Mouse (Mus musculus) bone marrow macrophage, adult 2 months (primary cell): ENCODE data around the gene Nfil3.

Experiments
- CTCF ChIP-seq: IDR thresholded peaks from 2 replicates; pipeline ENCODE4 v1.5.1; 2012; ENCODE audit warnings: low read depth, mild to moderate bottlenecking, low read length, moderate library complexity
- POLR2A ChIP-seq: IDR thresholded peaks from 2 replicates; pipeline ENCODE4 v1.6.1; 2012; ENCODE audit warnings: mild to moderate bottlenecking, low read depth, low read length, borderline replicate concordance

GRCm38 (mm10) chr13:52976510-52977220 lies 4.2 kb downstream of the Nfil3 start:
- TF ChIP-seq POLR2A (no peak), CTCF (no peak)
